Mouse (Mus musculus): ENCODE measurements around the gene Nmnat1. TPM values are rescaled to one million over a fixed set of nuclear protein-coding genes. Genes with fewer than 3 reads are reported as not detected.

Gene Nmnat1
- 1 to 10 TPM; 8.1 to 8.9 TPM for total RNA-seq (2021)

GRCm38 (mm10) chr4:149485053-149485824 is at the start of gene Nmnat1, which contains the start of gene Lzic:
Gene Nmnat1 (minus strand): TSS chr4:149485202.
Gene Lzic (plus strand): TSS chr4:149485229.
- DNase-seq (ENCODE audit: low spot score in 2 of 2) = peak; percentile 92 to 94

GRCm38 (mm10) chr4:149529691-149530090 is 44.7 kb upstream of the Nmnat1 start:
- DNase-seq (ENCODE audit: low spot score in 2 of 2) = no peak
- intact Hi-C loops (cut with DNase I) = no loop called here

More at GRCm38 (mm10) chr4:149485053-149485824, at the start of gene Nmnat1, which contains the start of gene Lzic:
- intact Hi-C loops (cut with DNase I) = loop anchor here (5.0 kb wide), 1 partner anchor 57 kb away; no protein-coding TSS in a partner anchor

- DNase-seq (ENCODE audit: low spot score in 2 of 2) = no peak
- intact Hi-C loops (cut with DNase I) = no loop called here
These were observed 42.8 kb upstream of the Nmnat1 start for GRCm38 (mm10) chr4:149527621-149528354.

- DNase-seq (ENCODE audit: low spot score in 2 of 2) = no peak
- intact Hi-C loops (cut with DNase I) = no loop called here
These were observed 41.3 kb upstream of the Nmnat1 start for GRCm38 (mm10) chr4:149526330-149526729.

GRCm38 (mm10) chr4:149525811-149526210 is 40.8 kb upstream of the Nmnat1 start:
- DNase-seq (ENCODE audit: low spot score in 2 of 2) = no peak
- intact Hi-C loops (cut with DNase I) = no loop called here

- intact Hi-C loops (cut with DNase I) = no loop called here
- DNase-seq (ENCODE audit: low spot score in 2 of 2) = no peak
These were observed 40.2 kb upstream of the Nmnat1 start for GRCm38 (mm10) chr4:149525170-149525569.

GRCm38 (mm10) chr4:149523961-149524360 is 39.0 kb upstream of the Nmnat1 start:
- intact Hi-C loops (cut with DNase I) = no loop called here
- DNase-seq (ENCODE audit: low spot score in 2 of 2) = no peak

- DNase-seq (ENCODE audit: low spot score in 2 of 2) = no peak
- intact Hi-C loops (cut with DNase I) = no loop called here
These were observed 36.3 kb upstream of the Nmnat1 start for GRCm38 (mm10) chr4:149521258-149521657.

GRCm38 (mm10) chr4:149518351-149519220 is 33.6 kb upstream of the Nmnat1 start:
- intact Hi-C loops (cut with DNase I) = no loop called here
- no peak for DNase-seq (ENCODE audit: low spot score in 2 of 2)

GRCm38 (mm10) chr4:149517868-149518340 is 32.9 kb upstream of the Nmnat1 start, which contains the start of gene Ctnnbip1:
Gene Ctnnbip1 (plus strand): TSS chr4:149518236.
- DNase-seq (ENCODE audit: low spot score in 2 of 2) = peak; percentile 93 to 98
- intact Hi-C loops (cut with DNase I) = no loop called here

- intact Hi-C loops (cut with DNase I) = no loop called here
- no peak for DNase-seq (ENCODE audit: low spot score in 2 of 2)
These were observed 30.7 kb upstream of the Nmnat1 start for GRCm38 (mm10) chr4:149515706-149516105.

GRCm38 (mm10) chr4:149512072-149512471 is 27.1 kb upstream of the Nmnat1 start:
- intact Hi-C loops (cut with DNase I) = no loop called here
- no peak for DNase-seq (ENCODE audit: low spot score in 2 of 2)

GRCm38 (mm10) chr4:149511221-149511646 is 26.2 kb upstream of the Nmnat1 start:
- intact Hi-C loops (cut with DNase I) = no loop called here
- DNase-seq (ENCODE audit: low spot score in 2 of 2) = peak in 1 of 2 experiments; percentile 24

- intact Hi-C loops (cut with DNase I) = no loop called here
- DNase-seq (ENCODE audit: low spot score in 2 of 2) = no peak
These were observed 21.9 kb upstream of the Nmnat1 start for GRCm38 (mm10) chr4:149506904-149507303.

- no peak for DNase-seq (ENCODE audit: low spot score in 2 of 2)
- intact Hi-C loops (cut with DNase I) = no loop called here
These were observed 20.4 kb upstream of the Nmnat1 start for GRCm38 (mm10) chr4:149505261-149505967.

- intact Hi-C loops (cut with DNase I) = no loop called here
- no peak for DNase-seq (ENCODE audit: low spot score in 2 of 2)
These were observed 19.9 kb upstream of the Nmnat1 start for GRCm38 (mm10) chr4:149504858-149505257.

- intact Hi-C loops (cut with DNase I) = no loop called here
- no peak for DNase-seq (ENCODE audit: low spot score in 2 of 2)
These were observed 19.4 kb upstream of the Nmnat1 start for GRCm38 (mm10) chr4:149504363-149504762.

GRCm38 (mm10) chr4:149499790-149500189 is 14.8 kb upstream of the Nmnat1 start:
- intact Hi-C loops (cut with DNase I) = no loop called here
- DNase-seq (ENCODE audit: low spot score in 2 of 2) = no peak

GRCm38 (mm10) chr4:149498901-149499300 is 13.9 kb upstream of the Nmnat1 start:
- intact Hi-C loops (cut with DNase I) = no loop called here
- no peak for DNase-seq (ENCODE audit: low spot score in 2 of 2)

Data from left cerebral cortex, postnatal 25 days (tissue).